Mouse (Mus musculus) bone marrow, adult 2 months (tissue): ENCODE results near the gene Scn4a.

Source experiments
- CTCF ChIP-seq: fragments of 200-500 bp; IDR thresholded peaks from 2 replicates; pipeline ENCODE4 v1.5.1; 2011; ENCODE audit warnings: low read length, control low read depth; ENCODE audit not compliant: control insufficient read depth, insufficient read depth
- POLR2A ChIP-seq: fragments of 200-500 bp; IDR thresholded peaks from 2 replicates; pipeline ENCODE4 v1.6.1; 2011; ENCODE audit warnings: low read depth, mild to moderate bottlenecking, control low read depth, low read length, borderline replicate concordance; ENCODE audit not compliant: control insufficient read depth

DNA sequence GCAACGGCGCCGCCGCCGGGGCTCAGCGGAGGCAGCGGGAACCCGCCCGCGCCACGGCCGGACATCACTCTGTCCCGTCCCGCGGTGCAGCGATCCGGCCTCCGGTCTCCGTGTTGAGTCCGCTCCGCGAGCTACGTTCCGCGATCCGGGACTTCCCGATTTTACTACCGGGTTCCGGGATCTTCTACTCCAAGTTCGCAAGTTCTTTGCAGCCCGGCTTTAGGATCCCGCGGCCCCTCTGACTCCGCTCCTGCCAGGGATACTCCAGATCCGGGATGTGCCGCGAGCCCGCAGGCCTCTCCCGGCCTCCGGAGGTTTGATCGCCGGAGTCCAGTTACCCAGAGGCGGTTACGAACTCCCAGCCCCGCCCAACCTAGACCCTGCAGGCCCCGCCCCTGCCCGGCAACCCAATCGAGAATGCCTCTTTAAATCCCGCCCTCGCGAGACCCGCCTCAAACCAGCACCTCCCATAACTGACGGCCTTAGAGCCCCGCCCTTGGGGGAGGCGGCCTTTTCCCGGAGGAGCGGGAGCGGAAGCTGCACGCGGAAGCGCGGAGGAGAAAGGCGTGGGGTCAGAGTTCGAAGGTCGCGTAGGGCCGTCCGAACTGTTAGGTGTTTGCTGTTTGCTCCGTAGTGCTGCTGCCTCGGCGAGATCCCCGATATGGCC is 80.3 kb downstream of the Scn4a start, which contains the start of gene Smarcd2:
- TF ChIP-seq POLR2A (peak; percentile 71), CTCF (no peak)
